Mouse (Mus musculus): ENCODE measurements around the gene Rps13. TPM values are rescaled to one million over a fixed set of nuclear protein-coding genes. Genes with fewer than 3 reads are reported as not detected.
"Not testable (repeated sequence)": the region's sequence is repeated elsewhere in the genome, so short reads cannot be mapped to it uniquely, and the experiment has no call there.

The Rps13 gene
- polyA plus RNA-seq (2015; fragmentation: Nextera tagmentation; extraction: Ambion mirVana) = 471 and 493 TPM in 2 replicates

- peak; percentile 94 for ATAC-seq
- Histone ChIP-seq H3K27ac (ENCODE audit: low read depth, low read length) (peak within 1 kb of the TSS; percentile 76), H3K9me3 (ENCODE audit: control insufficient read depth) (no peaks in the 10 kb centered on the region), H3K4me2 (replicated peaks; ENCODE audit: low read depth) (peak within 1 kb of the TSS; percentile 82), H3K4me3 (ENCODE audit: low read depth, low read length) (peak within 1 kb of the TSS; percentile 81), H3K4me1 (replicated peaks; ENCODE audit: control insufficient read depth, insufficient read depth, low read length) (peaks cover 5% of the 10 kb centered on the region; the same call in 1 of the 2 replicates), H3K27me3 (replicated peaks; ENCODE audit: control insufficient read depth, insufficient read depth, low read length) (no peaks in the 10 kb centered on the region), H3K36me3 (ENCODE audit: control insufficient read depth, insufficient read depth) (peaks cover 22% of the 10 kb centered on the region), H3K9ac (ENCODE audit: low read depth, low read length) (peak within 1 kb of the TSS; percentile 88)
- no peak for TF ChIP-seq CTCF (IDR thresholded peaks at IDR 0.05; ENCODE audit: low read depth)
- WGBS = under 1% methylated on average over 77 of the region's 78 CpGs
Observed at GRCm38 (mm10) chr7:116333713-116334668, at the start of gene Rps13. Gene Rps13 (minus strand): TSS chr7:116334195.

DNA sequence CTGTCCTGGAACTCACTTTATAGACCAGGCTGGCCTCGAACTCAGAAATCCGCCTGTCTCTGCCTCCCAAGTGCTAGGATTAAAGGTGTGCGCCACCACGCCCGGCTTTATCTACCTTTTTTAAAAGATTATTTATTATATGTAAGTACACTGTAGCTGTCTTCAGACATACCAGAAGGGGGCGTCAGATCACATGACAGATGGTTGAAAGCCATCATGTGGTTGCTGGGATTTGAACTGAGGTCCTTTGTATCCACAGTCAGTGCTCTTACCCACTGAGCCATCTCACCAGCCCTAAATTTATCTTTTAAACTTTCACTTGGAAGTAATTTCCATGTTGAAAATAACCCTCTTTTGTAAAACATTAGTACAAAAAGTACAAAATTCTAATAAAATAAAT, 45.2 kb upstream of the Rps13 start:
- ATAC-seq; H3K4me1 ChIP-seq (replicated peaks; ENCODE audit: control insufficient read depth, insufficient read depth, low read length); H3K9ac ChIP-seq (ENCODE audit: low read depth, low read length); H3K4me2 ChIP-seq (replicated peaks; ENCODE audit: low read depth); H3K27me3 ChIP-seq (replicated peaks; ENCODE audit: control insufficient read depth, insufficient read depth, low read length); H3K4me3 ChIP-seq (ENCODE audit: low read depth, low read length); H3K27ac ChIP-seq (ENCODE audit: low read depth, low read length); H3K9me3 ChIP-seq (ENCODE audit: control insufficient read depth): not testable (repeated sequence)
- peaks cover 17% of the 10 kb centered on the region for H3K36me3 ChIP-seq (ENCODE audit: control insufficient read depth, insufficient read depth)
- 88% methylated on average over 6 of the region's 6 CpGs for WGBS
- peak; percentile 17; the same call in 1 of the 2 replicates for TF ChIP-seq CTCF (IDR thresholded peaks at IDR 0.05; ENCODE audit: low read depth)

DNA sequence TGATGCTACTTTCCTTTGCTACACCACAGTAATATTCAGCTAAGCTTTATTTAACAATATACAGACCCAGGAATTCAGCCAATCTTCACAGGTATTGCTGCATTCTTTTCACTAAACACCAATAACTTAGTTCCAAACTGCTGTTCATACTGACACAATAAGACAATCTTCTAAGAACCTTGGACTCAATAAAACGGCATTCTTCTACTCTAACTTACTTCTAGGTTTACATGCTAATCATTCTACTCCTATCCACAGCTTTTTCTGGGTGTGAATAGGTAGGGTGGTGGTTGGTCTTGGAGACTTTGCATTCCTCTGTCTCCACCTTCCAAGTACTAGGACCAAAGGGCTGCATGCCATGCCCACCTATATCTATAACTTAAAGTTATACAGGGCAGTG, 40.3 kb upstream of the Rps13 start:
- H3K9me3 ChIP-seq (ENCODE audit: control insufficient read depth) = no peaks in the 10 kb centered on the region
- WGBS = 48% methylated on average over 1 of the region's 1 CpGs
- no peaks in the 10 kb centered on the region for H3K27me3 ChIP-seq (replicated peaks; ENCODE audit: control insufficient read depth, insufficient read depth, low read length)
- no peak overlapping the region for H3K4me2 ChIP-seq (replicated peaks; ENCODE audit: low read depth)
- peaks cover 27% of the 10 kb centered on the region for H3K36me3 ChIP-seq (ENCODE audit: control insufficient read depth, insufficient read depth)
- no peak overlapping the region for H3K4me3 ChIP-seq (ENCODE audit: low read depth, low read length)
- no peak overlapping the region for H3K9ac ChIP-seq (ENCODE audit: low read depth, low read length)
- no peak overlapping the region for H3K27ac ChIP-seq (ENCODE audit: low read depth, low read length)
- peak; percentile 69; the same call in 1 of the 2 replicates for ATAC-seq
- no peak for TF ChIP-seq CTCF (IDR thresholded peaks at IDR 0.05; ENCODE audit: low read depth)
- no peaks in the 10 kb centered on the region for H3K4me1 ChIP-seq (replicated peaks; ENCODE audit: control insufficient read depth, insufficient read depth, low read length)

DNA sequence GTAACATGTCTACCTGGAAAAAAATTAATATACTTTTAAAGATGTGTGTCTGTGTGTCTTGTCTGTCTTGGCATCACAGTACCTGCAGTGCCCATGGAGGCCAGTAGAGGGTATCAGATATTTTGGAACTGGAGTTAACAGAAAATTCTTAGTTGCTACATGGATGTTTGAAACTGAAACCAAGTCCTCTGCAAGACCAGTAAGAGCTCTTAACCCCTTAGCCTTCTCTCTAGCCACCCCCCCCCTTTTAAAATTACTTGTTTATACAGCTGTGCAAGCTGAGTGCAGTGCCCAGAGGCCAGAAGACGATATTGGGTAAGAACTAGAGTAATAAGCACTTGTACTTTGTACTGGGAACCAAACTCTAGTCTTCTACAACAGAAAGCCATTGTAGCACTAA, 2.2 kb upstream of the Rps13 start:
- no peak overlapping the region for H3K4me3 ChIP-seq (ENCODE audit: low read depth, low read length)
- H3K36me3 ChIP-seq (ENCODE audit: control insufficient read depth, insufficient read depth) = peaks cover 22% of the 10 kb centered on the region
- no peaks in the 10 kb centered on the region for H3K9me3 ChIP-seq (ENCODE audit: control insufficient read depth)
- ATAC-seq = peak; percentile 86
- no peak overlapping the region for H3K9ac ChIP-seq (ENCODE audit: low read depth, low read length)
- 3% methylated on average over 1 of the region's 1 CpGs for WGBS
- H3K27me3 ChIP-seq (replicated peaks; ENCODE audit: control insufficient read depth, insufficient read depth, low read length) = no peaks in the 10 kb centered on the region
- H3K27ac ChIP-seq (ENCODE audit: low read depth, low read length) = peak overlapping the region; percentile 17; the same call in 1 of the 2 replicates
- peaks cover 5% of the 10 kb centered on the region; the same call in 1 of the 2 replicates for H3K4me1 ChIP-seq (replicated peaks; ENCODE audit: control insufficient read depth, insufficient read depth, low read length)
- H3K4me2 ChIP-seq (replicated peaks; ENCODE audit: low read depth) = no peak overlapping the region; the same call in 1 of the 2 replicates
- peak; percentile 69 for TF ChIP-seq CTCF (IDR thresholded peaks at IDR 0.05; ENCODE audit: low read depth)

GRCm38 (mm10) chr7:116335133-116335532, 1.1 kb upstream of the Rps13 start:
- H3K4me3 ChIP-seq (ENCODE audit: low read depth, low read length) = no peak overlapping the region
- H3K4me1 ChIP-seq (replicated peaks; ENCODE audit: control insufficient read depth, insufficient read depth, low read length) = peaks cover 5% of the 10 kb centered on the region; the same call in 1 of the 2 replicates
- no peak overlapping the region for H3K4me2 ChIP-seq (replicated peaks; ENCODE audit: low read depth)
- H3K27ac ChIP-seq (ENCODE audit: low read depth, low read length) = no peak overlapping the region
- H3K27me3 ChIP-seq (replicated peaks; ENCODE audit: control insufficient read depth, insufficient read depth, low read length) = no peaks in the 10 kb centered on the region
- no peak for ATAC-seq
- H3K36me3 ChIP-seq (ENCODE audit: control insufficient read depth, insufficient read depth) = peaks cover 31% of the 10 kb centered on the region
- no peaks in the 10 kb centered on the region for H3K9me3 ChIP-seq (ENCODE audit: control insufficient read depth)
- TF ChIP-seq CTCF (IDR thresholded peaks at IDR 0.05; ENCODE audit: low read depth) = no peak
- no peak overlapping the region for H3K9ac ChIP-seq (ENCODE audit: low read depth, low read length)
- 64% methylated on average over 6 of the region's 6 CpGs for WGBS

DNA sequence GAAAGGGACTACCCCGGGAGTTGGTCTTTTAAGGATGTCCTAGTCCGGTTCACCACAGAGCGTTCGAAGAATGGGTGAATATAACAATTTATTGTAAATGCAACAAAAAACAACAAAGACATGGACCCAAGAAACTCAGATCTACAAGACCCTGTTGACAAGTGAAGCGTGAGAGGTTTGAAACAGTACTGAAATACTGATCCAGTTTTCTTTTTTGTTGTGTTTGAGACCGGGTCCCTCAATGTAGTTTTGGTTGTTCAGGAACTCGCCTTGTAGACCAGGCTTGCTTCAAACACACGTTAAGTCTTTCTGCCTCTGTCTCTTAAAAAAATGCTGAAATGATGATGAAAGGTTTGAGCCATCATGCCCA, 659 bp upstream of the Rps13 start:
- Histone ChIP-seq H3K4me1 (replicated peaks; ENCODE audit: control insufficient read depth, insufficient read depth, low read length) (peaks cover 5% of the 10 kb centered on the region; the same call in 1 of the 2 replicates), H3K27me3 (replicated peaks; ENCODE audit: control insufficient read depth, insufficient read depth, low read length) (no peaks in the 10 kb centered on the region), H3K9me3 (ENCODE audit: control insufficient read depth) (no peaks in the 10 kb centered on the region), H3K27ac (ENCODE audit: low read depth, low read length) (no peak overlapping the region), H3K4me3 (ENCODE audit: low read depth, low read length) (peak overlapping the region; percentile 81), H3K9ac (ENCODE audit: low read depth, low read length) (peak overlapping the region; percentile 88), H3K4me2 (replicated peaks; ENCODE audit: low read depth) (peak overlapping the region; percentile 82), H3K36me3 (ENCODE audit: control insufficient read depth, insufficient read depth) (peaks cover 27% of the 10 kb centered on the region)
- WGBS = 15% methylated on average over 8 of the region's 8 CpGs
- ATAC-seq = no peak
- no peak for TF ChIP-seq CTCF (IDR thresholded peaks at IDR 0.05; ENCODE audit: low read depth)

Data from intestine, postnatal 0 days (tissue).